Mouse (Mus musculus): ENCODE results near the gene Gm6034.

DNA sequence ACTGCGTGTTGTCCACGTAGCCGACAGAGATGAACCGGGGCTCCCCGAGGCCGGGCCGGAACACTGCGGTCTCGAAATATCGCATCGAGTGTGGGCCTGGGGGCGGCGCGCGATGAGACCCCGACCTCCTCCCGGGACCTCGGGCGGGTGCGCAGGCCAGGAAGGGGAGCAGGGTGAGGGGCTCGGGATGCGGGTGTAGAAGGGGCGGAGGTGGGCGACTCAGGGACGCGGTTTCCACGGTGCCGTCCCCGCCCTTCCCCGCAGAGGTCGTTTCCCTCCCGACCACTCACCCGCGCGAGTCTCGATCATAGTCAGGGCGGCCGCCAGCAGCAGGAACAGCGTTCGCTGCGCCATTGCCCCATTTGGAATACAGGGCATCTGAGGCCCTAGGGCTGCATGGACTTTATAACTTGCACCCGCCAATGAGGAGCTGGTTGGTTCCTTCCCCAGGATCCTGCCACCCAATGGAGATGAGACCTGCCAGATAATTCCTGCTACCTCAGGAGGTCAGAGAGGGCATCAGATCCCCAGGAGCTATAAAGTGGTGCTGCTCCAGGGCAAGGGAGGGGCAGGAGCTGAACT is 41.2 kb downstream of the Gm6034 start:
- TF ChIP-seq GATA1 (IDR thresholded peaks at IDR 0.05; ENCODE audit: low read length) (no peak), TAL1 (IDR thresholded peaks at IDR 0.05; ENCODE audit: low read length) (no peak)
